Mouse (Mus musculus) cerebellum, adult 2 months (tissue): ENCODE data around the gene Gpr4. TPM values are rescaled to one million over a fixed set of nuclear protein-coding genes. Genes with fewer than 3 reads are reported as not detected.

Experiments
- DNase-seq, 2 experiments: peaks; one replicate each; pipeline ENCODE4 v3.0.0; 2021
- H3K27ac ChIP-seq: fragments of 200-500 bp; 2 replicates; pipeline ENCODE4 v1.5.1; 2012; ENCODE audit warnings: low read length, control low read depth, inconsistent platforms; ENCODE audit not compliant: insufficient read depth
- H3K27me3 ChIP-seq: fragments of 200-500 bp; 2 replicates; pipeline ENCODE4 v1.6.1; 2012; ENCODE audit warnings: inconsistent platforms, mild to moderate bottlenecking, low read length, moderate library complexity; ENCODE audit not compliant: control insufficient read depth, insufficient read depth
- H3K4me1 ChIP-seq: fragments of 200-500 bp; 2 replicates; pipeline ENCODE4 v1.6.1; 2011; ENCODE audit warnings: low read length; ENCODE audit not compliant: control insufficient read depth, insufficient read depth
- H3K4me3 ChIP-seq: fragments of 200-500 bp; replicated peaks from 2 replicates; pipeline ENCODE3; 2011; ENCODE audit warnings: mild to moderate bottlenecking, low read depth, low read length, control low read depth; ENCODE audit not compliant: insufficient read depth
- CTCF ChIP-seq: fragments of 200-500 bp; IDR thresholded peaks from 2 replicates; pipeline ENCODE4 v1.5.1; 2011; ENCODE audit warnings: low read depth, mild to moderate bottlenecking, control low read depth, low read length, moderate library complexity, borderline replicate concordance; ENCODE audit not compliant: insufficient read depth
- POLR2A ChIP-seq: fragments of 200-500 bp; IDR thresholded peaks from 2 replicates; pipeline ENCODE4 v1.6.1; 2011; ENCODE audit warnings: low read length, control low read depth, borderline replicate concordance; ENCODE audit not compliant: insufficient read depth
- WGBS: fragments of 180-500 bp; shearing (Covaris S2); methylation state at CpG from one replicate; pipeline ENCODE4 v1.1.7; 2018; 5-methylcytosine and 5-hydroxymethylcytosine counted together
- polyA plus RNA-seq: library from polyadenylated mRNA; depleted of rRNA; stranded (reverse); fragments of >200 nt; gene quantifications from 2 replicates; pipeline ENCODE4 v1.2.3, GENCODE M21; 2012

The Gpr4 gene
- polyA plus RNA-seq, 1 experiment: 5.1 TPM

DNA sequence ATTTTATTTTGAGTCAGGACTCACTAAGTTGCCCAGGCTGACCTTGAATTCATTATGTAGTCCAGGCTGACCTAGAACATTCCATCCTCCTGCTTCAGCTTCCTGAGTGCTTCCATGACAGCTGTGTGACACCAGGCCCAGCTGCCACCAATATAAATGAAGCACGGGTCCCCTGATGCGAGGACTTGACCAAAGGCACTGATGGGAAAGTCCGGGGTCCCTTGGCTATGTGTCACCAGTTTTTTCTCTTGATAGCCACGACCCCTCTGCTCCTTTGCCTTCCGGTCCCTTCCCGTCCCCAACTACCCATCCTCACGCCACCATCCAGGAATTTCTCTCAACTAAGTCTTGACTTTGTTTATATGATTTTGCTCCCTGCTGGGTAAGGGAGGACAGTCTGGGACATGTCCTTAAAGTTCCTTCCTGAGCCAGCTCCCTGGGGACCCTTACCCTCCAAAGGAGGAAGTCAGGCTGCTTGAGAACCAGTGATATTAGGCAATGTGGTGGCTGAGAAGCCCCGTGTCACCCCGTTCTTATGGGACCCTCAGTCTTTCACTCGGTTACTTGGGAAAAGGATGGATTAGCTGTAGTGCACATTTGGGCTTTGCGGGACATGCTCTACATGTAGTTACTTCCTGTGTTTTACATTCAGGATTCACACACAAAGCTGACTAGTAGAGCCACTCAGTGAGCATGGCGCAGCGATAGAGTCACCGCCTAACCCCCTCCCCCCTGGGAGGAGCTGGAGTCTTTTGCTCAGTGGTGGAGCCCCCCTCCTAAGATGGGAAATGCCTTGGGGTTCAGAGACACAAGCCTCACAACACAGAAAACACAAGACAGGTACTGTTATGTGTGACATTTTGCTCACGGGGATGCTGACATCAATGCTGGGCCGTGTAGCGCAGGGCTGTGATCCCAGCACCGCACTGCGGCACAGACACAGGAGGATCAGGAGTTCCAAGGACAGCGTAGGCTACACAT, 14.8 kb downstream of the Gpr4 start:
- 13% methylated on average over 20 of the region's 20 CpGs for WGBS
- peak overlapping the region; percentile 99 for H3K4me3 ChIP-seq
- H3K27me3 ChIP-seq: no peaks in the 10 kb centered on the region
- H3K27ac ChIP-seq: peak overlapping the region; percentile 92
- TF ChIP-seq CTCF (no peak), POLR2A (no peak)
- peaks cover 6% of the 10 kb centered on the region; the same call in 1 of the 2 replicates for H3K4me1 ChIP-seq
- DNase-seq: peak in 1 of 2 experiments; percentile 45

DNA sequence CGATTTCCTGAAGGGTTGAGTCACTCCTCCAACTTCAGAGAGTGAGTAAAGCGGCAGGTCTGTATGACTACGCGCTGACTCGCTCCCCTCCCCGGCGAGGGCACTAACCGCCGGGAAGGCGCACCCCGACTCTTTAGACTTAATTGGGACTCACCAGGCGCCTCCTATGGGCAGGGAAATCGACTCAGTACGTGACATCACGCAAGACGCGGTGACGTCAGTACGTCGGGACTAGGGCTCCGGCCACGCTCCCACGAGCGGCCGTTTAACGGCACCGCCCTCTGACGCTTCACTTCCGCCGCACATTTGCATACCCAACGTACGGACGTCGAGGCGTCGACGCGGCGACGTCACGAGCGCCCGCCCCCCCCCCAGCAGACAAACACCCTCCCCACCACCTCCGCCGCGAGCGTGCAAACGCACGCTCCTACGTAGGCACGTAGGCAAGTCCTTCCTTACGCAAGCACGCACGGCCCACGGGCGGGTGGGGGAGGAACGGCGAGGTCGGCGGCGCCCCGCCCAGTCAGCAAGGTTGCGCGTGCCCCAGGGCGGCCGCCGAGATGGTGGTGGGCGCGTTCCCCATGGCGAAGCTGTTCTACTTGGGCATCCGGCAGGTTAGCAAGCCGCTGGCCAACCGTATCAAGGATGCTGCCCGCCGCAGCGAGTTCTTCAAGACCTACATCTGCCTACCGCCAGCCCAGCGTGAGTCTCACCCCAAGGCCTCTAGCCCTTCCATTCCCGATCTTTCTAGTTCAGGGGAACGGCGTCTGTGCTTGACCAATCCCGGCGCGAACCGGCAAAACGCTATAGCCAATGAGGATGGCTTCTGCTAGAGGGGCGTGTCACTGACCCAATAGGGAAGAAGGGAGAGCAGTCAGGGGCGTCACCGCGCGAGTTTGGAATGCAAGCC, 15.8 kb downstream of the Gpr4 start, which contains the start of gene Opa3:
TSS of gene Opa3 (plus strand) at position 452 of the 910 bp plus-strand sequence.
- Histone ChIP-seq H3K27me3 (no peaks in the 10 kb centered on the region), H3K4me1 (peaks cover 6% of the 10 kb centered on the region; the same call in 1 of the 2 replicates), H3K27ac (peak within 1 kb of the TSS; percentile 98), H3K4me3 (peak within 1 kb of the TSS; percentile 99)
- WGBS: under 1% methylated on average over 91 of the region's 91 CpGs
- peak; percentile 87 for TF ChIP-seq POLR2A
- TF ChIP-seq CTCF: peak; percentile 49; the same call in 1 of the 2 replicates
- DNase-seq: peak; percentile 99 to 100

DNA sequence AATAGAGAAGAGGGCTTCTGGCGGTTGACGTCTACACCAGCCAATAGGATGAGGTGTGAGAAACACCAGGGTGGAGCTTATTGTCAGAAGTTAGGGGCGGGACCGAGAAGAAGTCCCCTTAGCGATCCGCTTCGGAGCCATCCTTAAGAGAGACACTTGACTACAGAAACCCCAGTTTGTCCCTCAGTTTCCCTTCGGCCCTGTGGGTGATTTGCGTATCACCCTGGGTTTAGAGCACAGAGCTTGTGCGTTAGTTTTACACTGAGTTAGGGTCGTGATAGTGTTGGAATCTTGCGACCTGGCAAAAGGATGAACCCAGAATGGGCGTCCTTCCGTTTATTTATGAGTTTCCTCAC, 16.4 kb downstream of the Gpr4 start:
- no peak for DNase-seq
- H3K4me3 ChIP-seq: peak overlapping the region; percentile 90
- H3K4me1 ChIP-seq: peaks cover 6% of the 10 kb centered on the region; the same call in 1 of the 2 replicates
- under 1% methylated on average over 14 of the region's 14 CpGs for WGBS
- no peaks in the 10 kb centered on the region for H3K27me3 ChIP-seq
- TF ChIP-seq POLR2A (no peak), CTCF (no peak)
- peak overlapping the region; percentile 10; the same call in 1 of the 2 replicates for H3K27ac ChIP-seq

DNA sequence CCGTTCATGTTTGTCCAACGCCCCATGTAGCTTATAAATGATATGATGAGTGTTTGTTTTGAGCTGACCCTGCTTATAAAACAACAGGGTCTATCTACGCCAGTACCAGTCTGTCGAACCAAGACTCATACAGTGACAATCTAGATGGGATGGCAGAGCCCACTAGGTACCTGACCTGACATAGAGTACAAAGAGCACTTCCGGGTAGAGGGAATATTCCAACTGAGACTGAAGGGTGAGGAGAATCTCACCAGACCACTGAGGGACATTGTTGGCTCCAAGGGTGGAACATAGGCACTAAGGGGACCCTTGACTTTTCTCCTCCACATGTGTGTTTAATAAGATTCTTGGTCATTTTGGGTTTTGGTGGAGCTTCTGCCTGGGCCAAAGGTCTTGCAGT, 17.1 kb downstream of the Gpr4 start:
- no peak for DNase-seq
- WGBS: 23% methylated on average over 5 of the region's 5 CpGs
- TF ChIP-seq POLR2A (no peak), CTCF (no peak)
- peaks cover 6% of the 10 kb centered on the region; the same call in 1 of the 2 replicates for H3K4me1 ChIP-seq
- H3K4me3 ChIP-seq: peak overlapping the region; percentile 90
- H3K27ac ChIP-seq: no peak overlapping the region
- H3K27me3 ChIP-seq: no peaks in the 10 kb centered on the region

- Histone ChIP-seq H3K4me1 (peaks cover 6% of the 10 kb centered on the region; the same call in 1 of the 2 replicates), H3K27ac (no peak overlapping the region), H3K4me3 (no peak overlapping the region), H3K27me3 (no peaks in the 10 kb centered on the region)
- 82% methylated on average over 2 of the region's 2 CpGs for WGBS
- TF ChIP-seq CTCF: no peak
- DNase-seq: no peak
Measured at GRCm38 (mm10) chr7:19230041-19230580, 17.8 kb downstream of the Gpr4 start.

GRCm38 (mm10) chr7:19230899-19231298, 18.6 kb downstream of the Gpr4 start:
- no peak for DNase-seq

DNA sequence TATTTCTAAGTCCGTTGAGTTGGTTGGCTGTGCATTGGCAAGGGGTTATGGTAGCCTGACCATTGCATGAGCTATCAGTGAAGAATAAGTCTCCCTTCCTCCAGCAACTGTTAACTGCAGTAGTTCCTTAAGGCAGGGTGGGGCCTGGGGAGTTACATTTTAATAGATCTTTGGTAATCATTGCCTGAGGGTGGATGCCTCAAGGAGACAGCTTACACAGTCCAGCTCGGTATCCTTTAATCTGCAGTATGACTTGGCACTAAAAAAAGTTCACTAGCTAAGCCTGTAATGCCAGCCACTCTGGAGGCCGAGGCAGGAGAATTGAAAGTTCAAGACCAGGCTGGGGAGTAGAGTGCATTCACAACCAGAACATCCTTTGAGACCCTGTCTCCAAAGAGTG, 19.5 kb downstream of the Gpr4 start:
- 89% methylated on average over 3 of the region's 3 CpGs for WGBS
- TF ChIP-seq CTCF (no peak), POLR2A (no peak)
- DNase-seq: no peak
- Histone ChIP-seq H3K4me1 (peaks cover 10% of the 10 kb centered on the region; the same call in 1 of the 2 replicates), H3K27ac (no peak overlapping the region), H3K27me3 (no peaks in the 10 kb centered on the region), H3K4me3 (no peak overlapping the region)

More at GRCm38 (mm10) chr7:19230899-19231298, 18.6 kb downstream of the Gpr4 start:
- Histone ChIP-seq H3K4me1 (peaks cover 8% of the 10 kb centered on the region; the same call in 1 of the 2 replicates), H3K4me3 (no peak overlapping the region), H3K27me3 (no peaks in the 10 kb centered on the region), H3K27ac (no peak overlapping the region)
- 94% methylated on average over 5 of the region's 5 CpGs for WGBS
- no peak for TF ChIP-seq CTCF
- no peak for TF ChIP-seq POLR2A
